Mouse (Mus musculus) adrenal gland, adult (tissue): Measurements from ENCODE around the gene Camkmt.
A peak's percentile ranks its signal among the peaks of the same experiment; 100 is the strongest.

Experiments used
- DNase-seq, 2 experiments: peaks; one replicate each; pipeline ENCODE4 v3.0.0; 2022 to 2023; ENCODE audit warnings: low spot score in 1 of 2; ENCODE audit not compliant: inconsistent age in 2 of 2

Gene Camkmt

DNA sequence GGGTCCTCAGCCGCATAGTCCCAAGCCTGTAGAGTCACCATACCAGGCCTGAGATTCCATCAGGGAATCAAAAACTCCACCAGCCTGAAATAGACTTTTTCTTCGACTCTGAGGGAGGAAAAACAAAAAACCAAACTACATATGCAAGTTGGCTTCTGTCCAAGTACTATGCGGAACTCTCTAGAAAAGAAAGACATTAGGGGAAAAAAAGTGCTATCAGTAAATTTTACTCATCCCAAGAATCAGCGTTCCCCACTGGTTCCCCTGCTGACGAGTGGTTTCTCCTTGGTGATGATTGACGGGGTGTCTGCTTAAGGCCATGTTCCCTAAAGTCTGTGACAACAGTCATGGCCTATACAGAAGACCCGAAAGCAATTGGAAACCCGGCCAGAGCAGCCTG is 352.7 kb downstream of the Camkmt start:
- no peak for DNase-seq

DNA sequence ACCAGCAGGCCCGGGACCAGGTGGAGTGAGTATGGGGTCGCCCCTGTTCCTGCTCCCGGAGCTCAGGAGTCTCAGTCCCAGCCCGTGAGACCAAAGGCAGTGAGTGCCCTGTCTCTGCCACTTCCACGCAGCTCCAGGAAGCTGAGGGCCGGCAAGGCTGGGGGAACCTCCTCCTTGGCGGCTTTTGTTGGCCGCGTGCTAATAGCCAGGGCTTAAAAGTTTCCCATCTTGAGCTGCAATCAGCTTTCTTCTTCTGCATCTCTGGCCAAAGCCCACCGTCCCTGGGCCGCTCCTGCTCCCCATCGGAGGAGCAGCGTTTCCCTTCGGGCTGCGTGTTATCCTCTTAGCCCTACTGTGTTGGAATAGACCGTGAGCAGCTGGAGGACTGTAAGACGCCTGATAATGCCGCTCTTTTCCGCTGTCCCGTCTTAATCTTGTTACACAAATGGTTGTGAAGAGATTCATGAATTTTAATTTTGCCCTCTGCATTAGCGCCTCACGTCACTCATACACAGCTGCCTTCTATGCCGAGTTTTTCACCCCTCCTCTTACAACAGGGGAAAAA is 364.1 kb downstream of the Camkmt start:
- peak in 1 of 2 experiments; percentile 42 for DNase-seq

GRCm38 (mm10) chr17:85455063-85455462 is 364.7 kb downstream of the Camkmt start:
- DNase-seq = peak in 1 of 2 experiments; percentile 40

GRCm38 (mm10) chr17:85458075-85458474 is 367.7 kb downstream of the Camkmt start:
- no peak for DNase-seq

DNA sequence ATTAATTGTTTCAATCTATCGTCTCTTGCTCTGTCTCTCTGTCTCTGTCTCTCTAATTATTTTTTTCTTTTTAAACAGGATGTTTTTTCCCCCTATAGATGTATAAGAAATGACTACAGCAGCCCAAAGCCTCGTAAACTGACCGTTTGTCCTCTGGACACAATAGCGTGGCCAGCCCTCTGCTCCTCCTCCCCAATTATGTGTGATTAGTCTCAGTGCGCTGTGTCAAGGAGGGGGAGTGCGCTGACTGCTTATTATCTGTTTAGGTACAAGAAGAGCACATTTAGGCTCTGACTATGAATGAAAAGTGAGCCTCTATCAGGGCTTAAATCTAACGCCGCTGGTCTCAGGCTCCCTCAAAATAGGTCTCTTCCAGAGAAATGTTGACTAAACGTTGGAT is 368.2 kb downstream of the Camkmt start:
- DNase-seq = no peak

GRCm38 (mm10) chr17:85461577-85461976 is 371.2 kb downstream of the Camkmt start:
- DNase-seq = no peak

DNA sequence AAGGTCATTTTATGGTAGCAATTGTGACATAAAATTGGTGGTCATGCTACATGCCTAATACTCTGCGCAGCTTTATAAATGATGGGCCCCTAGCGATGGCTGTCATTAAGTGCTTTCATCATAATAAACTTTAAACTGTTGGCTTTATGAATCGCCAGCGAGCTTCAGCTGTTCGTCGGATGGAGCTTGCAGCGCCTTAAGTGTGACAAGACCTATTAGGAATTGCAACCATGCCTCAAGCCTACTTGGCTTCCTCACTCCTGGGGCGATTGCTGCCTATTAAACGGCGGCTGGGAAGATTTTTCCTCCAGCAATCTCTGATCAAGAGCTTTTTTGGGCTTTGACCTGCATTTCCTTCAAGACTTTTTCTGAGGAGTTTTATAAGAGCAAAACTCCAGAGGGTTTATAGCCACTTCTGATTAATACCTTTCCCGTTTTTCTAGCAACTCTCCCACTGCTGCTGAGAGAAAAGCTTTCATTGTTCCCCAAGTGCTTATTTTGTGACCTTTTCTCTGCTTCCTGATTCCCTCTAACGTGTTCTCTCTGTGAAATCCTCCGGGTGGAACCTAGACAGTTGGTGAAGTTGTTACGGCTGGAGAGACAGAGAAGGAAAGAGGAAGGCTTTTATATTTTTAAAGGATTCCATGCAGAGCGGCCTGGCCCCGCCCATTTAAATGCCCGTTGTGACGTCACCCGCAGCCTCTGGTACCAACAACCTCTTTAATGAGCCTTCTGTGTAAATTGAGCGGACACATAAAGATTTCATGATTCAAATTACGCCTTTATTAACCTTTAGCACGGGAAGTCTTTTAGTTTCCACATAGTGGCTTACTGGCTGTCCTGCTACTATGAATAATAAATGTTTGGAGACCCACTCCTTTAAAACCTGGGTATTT is 373.4 kb downstream of the Camkmt start:
- DNase-seq = peak in 1 of 2 experiments; percentile 60

- peak in 1 of 2 experiments; percentile 32 for DNase-seq
Measured at GRCm38 (mm10) chr17:85464466-85465411, 374.4 kb downstream of the Camkmt start.

DNA sequence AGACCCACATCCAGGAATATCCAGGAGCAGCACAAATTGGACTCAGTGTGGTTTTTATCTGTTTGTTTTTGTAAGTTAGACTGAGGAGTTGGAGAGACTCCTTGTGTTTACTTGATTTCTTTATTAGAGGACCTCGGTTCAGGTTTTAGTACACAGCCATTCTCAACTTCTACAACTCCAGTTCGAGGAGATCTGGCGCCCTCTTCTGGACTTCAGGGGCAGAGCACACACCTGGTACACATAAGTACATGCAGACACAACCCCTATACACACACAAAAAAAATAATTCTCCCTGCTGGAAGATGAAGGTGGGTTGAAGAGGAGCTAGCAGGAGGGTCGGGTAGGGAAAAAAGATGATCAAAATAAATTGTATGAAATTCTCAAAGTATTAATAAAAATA is 379.4 kb downstream of the Camkmt start:
- DNase-seq = no peak

GRCm38 (mm10) chr17:85472687-85473202 is 382.4 kb downstream of the Camkmt start:
- DNase-seq = no peak

DNA sequence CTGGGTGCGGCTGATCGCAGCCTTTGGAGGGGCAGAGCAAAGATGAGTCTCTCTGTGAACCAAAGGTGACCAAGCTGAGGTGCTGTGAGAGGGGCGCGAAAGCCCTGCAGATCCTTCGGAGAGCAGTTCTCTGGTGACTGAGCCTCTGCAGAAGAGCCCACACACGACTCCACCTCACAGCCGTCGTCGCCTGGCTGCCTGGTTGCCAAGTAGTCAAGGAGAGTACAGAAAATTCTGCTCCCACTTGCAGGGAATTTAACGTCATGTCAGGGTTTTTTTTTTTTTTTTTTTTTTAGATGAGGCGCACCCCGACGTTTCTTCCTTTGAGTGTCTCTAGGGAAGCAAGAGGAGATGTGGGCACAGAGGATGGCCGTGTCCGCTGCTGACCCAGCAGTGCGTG is 382.9 kb downstream of the Camkmt start:
- no peak for DNase-seq

DNA sequence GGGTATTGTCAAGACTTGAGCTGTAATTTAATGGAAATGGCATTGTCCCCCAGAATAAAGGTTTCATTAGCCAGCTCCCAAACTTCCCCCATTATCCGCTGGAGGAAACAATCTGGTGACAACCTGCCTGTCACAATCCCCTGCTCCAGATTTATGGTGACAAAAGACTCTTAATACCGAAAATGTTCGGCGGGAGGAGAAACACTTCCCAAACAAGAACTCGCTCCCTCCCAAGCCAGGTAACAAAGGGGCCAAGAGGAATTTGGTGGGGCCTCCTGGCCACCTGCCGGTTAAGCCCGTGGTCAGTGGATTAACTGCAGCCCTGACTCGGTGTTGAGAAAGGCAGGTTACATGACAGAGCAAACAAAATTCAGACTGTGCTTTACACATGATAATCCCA is 383.5 kb downstream of the Camkmt start:
- no peak for DNase-seq

DNA sequence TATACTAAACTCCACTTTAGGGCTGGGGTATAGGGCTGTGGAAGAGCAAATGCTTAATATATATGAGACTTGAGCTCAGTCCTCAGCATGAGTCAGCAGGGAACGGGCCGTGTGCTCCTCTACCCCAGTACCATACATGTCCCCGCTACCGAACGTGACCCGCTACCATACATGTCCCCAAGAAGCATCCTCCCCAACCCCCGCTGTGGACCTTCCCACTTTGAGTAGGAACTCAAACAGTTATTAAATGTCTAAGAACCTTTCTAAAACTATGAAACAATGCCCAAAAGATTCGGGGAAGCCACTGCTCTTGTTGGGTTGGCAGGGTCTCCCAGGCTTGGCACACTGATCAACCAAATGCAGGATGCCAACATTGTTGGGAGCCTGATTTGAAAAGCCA is 390.9 kb downstream of the Camkmt start:
- DNase-seq = no peak

DNA sequence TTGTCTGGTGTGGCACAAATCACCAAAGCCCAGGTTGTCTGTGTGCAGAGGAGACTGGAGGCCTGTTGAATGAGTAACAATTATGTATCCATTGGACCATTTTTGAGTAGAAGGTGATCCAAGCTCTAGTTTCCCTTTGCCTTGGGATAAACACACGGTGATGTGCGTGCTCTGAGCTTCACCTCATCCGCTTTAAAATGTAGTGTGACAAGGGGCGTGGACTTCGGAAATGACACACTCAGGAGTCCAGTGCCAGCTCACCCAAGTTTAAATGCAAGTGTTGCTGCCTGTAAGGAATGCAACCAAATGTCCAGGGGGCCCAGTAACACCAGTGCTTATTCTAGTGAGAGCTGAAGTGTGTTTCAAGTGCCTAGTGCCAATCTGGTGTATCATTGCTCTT is 392.7 kb downstream of the Camkmt start:
- no peak for DNase-seq

- DNase-seq = no peak
Measured at GRCm38 (mm10) chr17:85484015-85484414, 393.7 kb downstream of the Camkmt start.

GRCm38 (mm10) chr17:85484526-85484925 is 394.2 kb downstream of the Camkmt start:
- DNase-seq = no peak

DNA sequence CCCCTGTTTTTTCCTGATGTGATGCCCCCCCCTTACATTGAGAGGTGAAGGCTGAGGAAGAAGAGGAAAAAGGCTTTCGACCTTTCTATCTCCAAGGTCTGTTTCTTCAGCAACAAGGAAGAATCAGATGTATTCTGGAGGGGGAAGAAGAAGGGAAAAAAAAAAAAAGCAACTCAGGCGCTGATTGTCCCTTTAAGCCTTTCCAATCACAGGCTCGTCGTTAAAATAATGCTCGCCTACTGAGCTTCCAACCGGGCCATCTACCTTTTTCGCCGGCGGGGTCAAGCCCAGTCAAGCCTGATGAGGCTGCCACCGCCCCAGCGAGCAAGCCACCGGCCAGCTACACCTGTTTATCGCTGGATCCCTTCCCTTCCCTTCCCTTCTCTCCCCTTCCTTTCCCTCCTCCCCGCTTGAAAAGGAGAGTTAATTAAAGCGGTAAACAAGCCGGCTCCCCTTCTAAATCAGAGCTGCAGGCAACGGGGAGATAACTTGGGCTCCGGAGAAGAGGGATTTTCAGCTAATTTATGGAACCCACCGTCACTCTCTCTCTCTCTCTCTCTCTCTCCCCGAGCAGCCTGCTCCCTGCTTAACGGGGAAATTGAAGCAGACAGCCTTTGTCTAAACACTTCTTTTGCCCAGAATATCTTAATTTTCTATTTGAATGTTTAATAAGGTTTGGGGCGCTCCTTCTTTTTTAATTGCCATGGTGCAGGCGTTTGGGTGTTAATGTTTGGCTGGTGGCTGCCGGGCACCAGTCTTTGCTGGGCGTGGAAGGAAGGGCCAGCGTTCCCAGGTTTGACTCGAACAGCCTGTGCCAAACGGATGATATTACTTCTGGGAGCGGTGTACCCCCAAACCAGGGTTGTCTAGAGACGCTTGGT is 395.0 kb downstream of the Camkmt start:
- no peak for DNase-seq

DNA sequence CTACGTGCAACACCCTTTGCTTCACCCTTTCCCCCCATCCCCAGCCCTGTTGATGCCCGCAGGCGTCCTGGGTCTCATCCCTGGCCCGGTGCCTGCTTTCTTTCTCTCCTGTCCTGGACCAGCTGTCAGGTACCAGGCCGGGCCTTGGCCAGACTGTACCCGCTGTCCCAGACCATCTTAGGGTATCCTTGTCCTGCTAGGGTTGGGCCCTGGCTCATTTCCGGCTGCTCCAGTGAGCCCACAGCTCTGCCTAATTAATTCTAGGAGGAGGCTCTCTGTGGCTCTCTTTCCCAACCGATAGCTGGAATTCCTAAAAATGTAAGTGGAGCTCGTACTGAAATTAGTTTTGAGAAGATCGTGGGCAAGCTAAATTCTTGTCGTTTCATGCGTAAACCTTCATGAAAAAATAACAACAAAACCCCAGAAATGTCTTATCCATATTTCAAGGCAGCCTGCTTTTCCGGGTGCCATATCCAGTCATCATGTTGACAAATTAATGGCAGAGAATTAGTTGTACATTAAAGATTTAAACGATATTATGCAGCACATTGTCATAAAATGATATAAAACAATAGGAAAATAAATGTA is 395.7 kb downstream of the Camkmt start:
- DNase-seq = no peak

DNA sequence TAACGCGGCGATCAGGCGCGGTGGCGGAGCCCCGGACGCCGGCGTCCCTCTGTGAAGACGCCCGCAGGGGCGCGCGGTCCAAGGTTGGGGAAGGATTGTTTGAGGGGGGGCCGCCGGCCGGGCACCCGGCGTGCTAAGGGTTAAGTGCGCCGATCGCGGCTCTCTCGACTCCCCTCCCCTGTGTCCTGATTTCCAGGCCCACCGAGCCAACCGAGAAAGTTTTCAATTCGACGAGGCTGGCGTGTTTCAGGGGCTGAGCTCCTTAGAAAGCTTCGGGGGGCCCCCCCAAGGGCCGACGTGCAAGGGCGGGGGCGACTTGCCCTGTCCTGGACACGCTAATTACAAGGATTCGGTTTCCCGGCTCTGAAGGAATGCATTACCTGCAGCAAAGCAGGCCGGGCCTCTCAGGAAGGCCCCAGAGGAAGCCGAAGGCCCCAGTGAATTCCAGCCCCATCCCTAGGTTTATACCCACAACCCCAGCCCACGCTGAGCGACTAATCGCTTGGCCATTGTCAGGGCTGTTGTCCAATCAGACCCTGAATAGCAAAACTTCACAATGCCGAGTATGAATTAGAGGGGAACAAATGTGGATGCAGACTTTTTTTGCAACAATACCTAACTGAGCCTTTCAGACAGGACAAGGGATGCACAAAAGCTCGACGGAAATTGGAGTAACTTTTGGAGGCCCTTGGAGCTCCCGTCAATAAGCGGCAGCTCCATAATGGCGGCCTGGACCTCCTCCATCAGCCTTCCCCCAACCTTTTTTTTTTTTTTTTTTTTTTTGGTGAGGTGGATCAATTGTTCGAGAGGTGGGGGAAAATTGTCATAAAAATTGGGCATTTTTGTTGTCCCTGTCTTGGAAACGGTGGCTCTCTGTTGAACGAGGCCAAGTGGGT is 396.5 kb downstream of the Camkmt start:
- DNase-seq = no peak
